Mouse (Mus musculus) lung, adult 2 months (tissue): Measurements from ENCODE around the gene Cd3d.

Experiments used
- CTCF ChIP-seq: fragments of 200-500 bp; IDR thresholded peaks from 2 replicates; pipeline ENCODE4 v1.5.1; 2011; ENCODE audit warnings: mild to moderate bottlenecking, low read length, control low read depth; ENCODE audit not compliant: insufficient read depth
- POLR2A ChIP-seq: fragments of 200-500 bp; IDR thresholded peaks from 2 replicates; pipeline ENCODE4 v1.6.1; 2011; ENCODE audit warnings: low read depth, mild to moderate bottlenecking, control low read depth, low read length, borderline replicate concordance; ENCODE audit errors: extremely low read depth

DNA sequence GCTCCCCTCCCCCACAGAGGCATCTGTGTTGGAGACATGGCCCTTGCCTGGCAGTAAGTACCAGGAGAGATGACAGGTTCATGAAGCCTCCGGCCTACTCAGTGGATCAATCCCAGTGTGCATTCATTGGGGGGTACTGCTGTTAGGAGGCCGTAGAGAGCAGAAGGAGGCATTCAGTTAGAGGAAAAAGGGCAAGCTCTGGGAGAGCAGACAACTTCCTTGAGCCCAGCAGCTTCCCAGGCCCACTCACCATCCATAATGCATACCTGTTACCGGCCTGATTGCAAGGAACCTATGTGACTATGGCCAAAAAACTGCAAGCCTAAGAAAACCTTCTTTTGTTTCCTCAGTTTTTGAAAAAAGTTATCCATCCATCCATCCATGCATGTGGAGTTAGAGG lies 52.9 kb downstream of the Cd3d start:
- no peak for TF ChIP-seq POLR2A
- no peak for TF ChIP-seq CTCF
